Mouse (Mus musculus) C2C12 (cell line): ENCODE measurements around the gene Bcl6.

Experiments
- CEBPB ChIP-seq: IDR thresholded peaks from one replicate; pipeline ENCODE4 v1.6.1; 2011; ENCODE audit warnings: low read depth, mild to moderate bottlenecking, control low read depth, moderate library complexity
- CTCF ChIP-seq: IDR thresholded peaks from one replicate; pipeline ENCODE4 v1.5.1; 2011; ENCODE audit not compliant: control insufficient read depth, insufficient read depth, insufficient read length
- MAX ChIP-seq: IDR thresholded peaks from one replicate; pipeline ENCODE4 v1.6.1; 2011; ENCODE audit warnings: mild to moderate bottlenecking, control low read depth
- MYOD1 ChIP-seq: IDR thresholded peaks from one replicate; pipeline ENCODE4 v1.6.1; 2011; ENCODE audit warnings: low read depth; ENCODE audit not compliant: control insufficient read depth, insufficient read length
- MYOG ChIP-seq: IDR thresholded peaks from one replicate; pipeline ENCODE4 v1.6.1; 2011; ENCODE audit not compliant: control insufficient read depth, insufficient read length; ENCODE audit errors: extremely low read depth
- USF1 ChIP-seq: IDR thresholded peaks from one replicate; pipeline ENCODE4 v1.6.1; 2011; ENCODE audit warnings: low read depth, mild to moderate bottlenecking, control low read depth, moderate library complexity

GRCm38 (mm10) chr16:24016273-24016672, 27.6 kb upstream of the Bcl6 start:
- TF ChIP-seq CTCF (no peak), MYOD1 (no peak), CEBPB (no peak), MYOG (no peak), MAX (no peak), USF1 (no peak)
